Mouse (Mus musculus) lung, embryonic 14.5 days (tissue): ENCODE results near the gene Kng1. TPM values are rescaled to one million over a fixed set of nuclear protein-coding genes. Genes with fewer than 3 reads are reported as not detected.

Experiments
- ATAC-seq: fragments of 200-750 bp; cut with Nextera tagmentation; 2 replicates; pipeline ENCODE4 v1.8.0; 2017; ENCODE audit warnings: mild to moderate bottlenecking, moderate TSS enrichment, moderate library complexity; ENCODE audit not compliant: insufficient read depth
- DNase-seq: peaks from one replicate; pipeline ENCODE4 v3.0.0-alpha.2; 2015
- H3K27ac ChIP-seq: fragments of 300-500 bp; sonication (generic); 2 replicates; pipeline ENCODE4 v1.5.1; 2014; ENCODE audit warnings: low read depth, mild to moderate bottlenecking, moderate library complexity
- H3K27me3 ChIP-seq: fragments of 300-500 bp; sonication (generic); 2 replicates; pipeline ENCODE4 v1.6.1; 2014; ENCODE audit warnings: low read length, control low read depth; ENCODE audit not compliant: insufficient read depth
- H3K36me3 ChIP-seq: fragments of 300-500 bp; sonication (generic); 2 replicates; pipeline ENCODE4 v1.6.1; 2014; ENCODE audit warnings: control low read depth; ENCODE audit not compliant: insufficient read depth
- H3K4me1 ChIP-seq: fragments of 300-500 bp; sonication (generic); 2 replicates; pipeline ENCODE4 v1.6.1; 2014; ENCODE audit warnings: antibody characterized with exemption, control low read depth; ENCODE audit not compliant: insufficient read depth
- H3K4me2 ChIP-seq: fragments of 300-500 bp; sonication (generic); 2 replicates; pipeline ENCODE4 v1.6.1; 2014; ENCODE audit warnings: mild to moderate bottlenecking
- H3K4me3 ChIP-seq: fragments of 300-500 bp; sonication (generic); 2 replicates; pipeline ENCODE4 v1.5.1; 2014; ENCODE audit warnings: low read depth, low read length
- H3K9ac ChIP-seq: fragments of 300-500 bp; sonication (generic); 2 replicates; pipeline ENCODE4 v1.6.1; 2014
- H3K9me3 ChIP-seq: fragments of 300-500 bp; sonication (generic); 2 replicates; pipeline ENCODE4 v1.6.1; 2016; ENCODE audit warnings: low read depth, low read length, control low read depth
- CTCF ChIP-seq: IDR thresholded peaks from 2 replicates; pipeline ENCODE4 v1.5.1; 2016; ENCODE audit warnings: antibody characterized with exemption, low read depth
- WGBS: fragments of 180-500 bp; shearing (Covaris S2); extraction: QIAGEN DNeasy Blood & Tissue Kit; methylation state at CpG from one replicate; pipeline ENCODE4 v1.1.7; 2014; 5-methylcytosine and 5-hydroxymethylcytosine counted together
- polyA plus RNA-seq: library from polyadenylated mRNA; unstranded; fragments of >200 nt; fragmentation: Nextera tagmentation; extraction: Ambion mirVana; gene quantifications from 2 replicates; pipeline ENCODE4 v1.2.1, GENCODE M21; 2014

Gene Kng1
- polyA plus RNA-seq, 1 experiment from 2014 or later, result 0.32 TPM

DNA sequence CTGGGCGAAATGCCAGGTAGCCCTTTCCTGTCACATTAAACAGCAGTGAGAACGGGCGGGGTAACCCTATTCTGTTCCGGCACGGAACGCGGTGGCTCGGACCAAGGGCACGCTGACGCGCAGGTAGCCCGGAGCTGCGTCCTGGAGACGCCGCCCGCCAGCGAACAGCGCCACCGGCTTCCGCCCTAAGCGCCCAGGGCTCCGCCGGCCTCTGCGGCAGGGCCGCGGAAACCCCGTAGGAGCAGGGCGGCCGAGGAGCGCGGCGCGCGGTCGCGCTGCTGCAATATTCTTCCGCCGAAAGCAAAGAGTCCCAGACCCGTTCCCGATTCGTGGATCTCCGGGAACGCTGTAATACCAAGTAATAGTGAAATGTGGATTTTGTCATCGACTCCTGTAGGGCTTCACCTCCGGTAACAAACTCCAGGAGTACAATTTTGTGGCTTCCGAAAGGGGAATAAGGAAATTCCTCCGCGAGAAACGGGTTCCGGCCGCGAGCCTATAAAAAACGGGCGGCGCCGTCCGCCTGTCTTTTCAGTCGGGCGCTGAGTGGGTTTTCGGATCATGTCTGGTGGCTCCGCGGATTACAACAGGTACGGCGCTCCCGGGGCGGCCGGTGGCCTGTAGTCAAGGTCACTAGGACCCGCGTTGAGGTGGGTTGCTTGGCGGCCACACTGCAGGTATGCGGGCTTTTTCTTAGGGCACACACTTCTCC lies 49.7 kb downstream of the Kng1 start, which contains the start of gene Eif4a2:
TSS of gene Eif4a2 (plus strand) at position 214 of the 712 bp plus-strand sequence.
- Histone ChIP-seq H3K9me3 (no peaks in the 10 kb centered on the region), H3K4me1 (peaks cover 5% of the 10 kb centered on the region; the same call in 1 of the 2 replicates), H3K36me3 (peaks cover 43% of the 10 kb centered on the region)

DNA sequence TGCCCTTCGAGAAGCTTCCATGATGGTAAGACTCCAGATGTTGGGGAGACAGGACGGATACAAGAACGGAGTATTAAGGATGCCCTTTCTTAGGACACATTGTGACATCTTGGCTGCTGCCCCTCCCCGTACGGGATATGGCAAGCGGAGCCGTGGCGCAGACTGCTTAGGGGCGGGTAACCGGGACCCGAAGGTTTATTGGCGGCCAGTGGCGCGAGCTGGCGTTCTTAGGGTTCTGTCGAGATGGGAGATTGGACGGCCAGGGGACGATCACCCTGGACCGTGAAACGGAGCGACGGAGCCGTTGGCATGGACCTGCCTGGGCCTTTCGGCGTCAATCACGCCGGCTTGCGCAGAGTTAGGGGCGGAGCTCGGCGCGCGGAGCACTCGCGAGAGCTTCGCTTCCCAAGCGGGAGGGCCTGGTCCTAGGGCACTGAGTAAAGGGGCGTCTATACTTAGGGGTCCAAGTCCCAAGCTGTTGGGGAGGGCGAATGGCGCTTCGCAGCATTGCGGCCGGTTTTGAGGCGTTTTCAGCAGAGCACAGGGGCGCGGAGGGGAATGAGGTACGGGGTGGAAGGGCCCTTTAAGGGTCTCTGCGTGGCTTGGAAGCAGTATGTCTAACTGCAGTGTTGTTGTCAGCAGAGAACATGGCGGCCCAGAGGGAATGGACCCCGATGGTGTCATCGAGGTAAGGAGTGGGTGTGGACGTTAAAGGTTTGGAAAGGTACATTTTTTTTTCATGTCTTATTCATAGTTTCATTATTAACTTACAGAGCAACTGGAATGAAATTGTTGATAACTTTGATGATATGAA lies 50.5 kb downstream of the Kng1 start:
- H3K27ac ChIP-seq, result peak overlapping the region; percentile 99
- no peak for TF ChIP-seq CTCF
- H3K4me1 ChIP-seq, result peaks cover 5% of the 10 kb centered on the region; the same call in 1 of the 2 replicates
- H3K9ac ChIP-seq, result peak overlapping the region; percentile 100
- H3K9me3 ChIP-seq, result no peaks in the 10 kb centered on the region
- H3K27me3 ChIP-seq, result no peaks in the 10 kb centered on the region
- DNase-seq, result peak; percentile 91
- peak overlapping the region; percentile 97 for H3K4me2 ChIP-seq
- H3K36me3 ChIP-seq, result peaks cover 51% of the 10 kb centered on the region
- WGBS, result under 1% methylated on average over 52 of the region's 52 CpGs
- H3K4me3 ChIP-seq, result peak overlapping the region; percentile 99
- peak; percentile 78 for ATAC-seq

More for the DNA sequence above, 49.7 kb downstream of the Kng1 start, which contains the start of gene Eif4a2:
- no peak; the same call in 1 of the 2 replicates for TF ChIP-seq CTCF
- WGBS, result under 1% methylated on average over 71 of the region's 71 CpGs
- H3K27ac ChIP-seq, result peak within 1 kb of the TSS; percentile 99
- H3K9ac ChIP-seq, result peak within 1 kb of the TSS; percentile 100
- H3K27me3 ChIP-seq, result no peaks in the 10 kb centered on the region
- ATAC-seq (peak; percentile 88), DNase-seq (peak; percentile 95)
- peak within 1 kb of the TSS; percentile 97 for H3K4me2 ChIP-seq
- peak within 1 kb of the TSS; percentile 99 for H3K4me3 ChIP-seq

DNA sequence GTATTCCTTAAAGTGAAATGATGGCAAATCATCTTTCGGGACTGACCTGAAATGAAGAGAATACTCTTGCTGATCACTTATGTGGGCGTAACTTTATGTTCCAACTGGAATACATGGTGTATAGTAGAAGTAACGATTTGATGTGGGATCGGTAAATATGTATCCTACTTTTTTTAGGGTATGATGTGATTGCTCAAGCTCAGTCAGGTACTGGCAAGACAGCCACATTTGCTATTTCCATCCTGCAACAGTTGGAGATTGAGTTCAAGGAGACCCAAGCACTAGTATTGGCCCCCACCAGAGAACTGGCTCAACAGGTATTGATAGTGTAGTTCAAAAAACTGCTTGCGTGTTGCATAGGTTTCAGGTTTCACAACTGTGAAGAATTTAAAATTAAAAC lies 51.3 kb downstream of the Kng1 start:
- H3K4me2 ChIP-seq, result peak overlapping the region; percentile 97
- H3K9ac ChIP-seq, result peak overlapping the region; percentile 100
- H3K4me1 ChIP-seq, result peaks cover 5% of the 10 kb centered on the region; the same call in 1 of the 2 replicates
- no peaks in the 10 kb centered on the region for H3K27me3 ChIP-seq
- peak overlapping the region; percentile 99 for H3K27ac ChIP-seq
- H3K9me3 ChIP-seq, result no peaks in the 10 kb centered on the region
- DNase-seq (no peak), ATAC-seq (no peak)
- peaks cover 54% of the 10 kb centered on the region for H3K36me3 ChIP-seq
- 2% methylated on average over 5 of the region's 5 CpGs for WGBS
- H3K4me3 ChIP-seq, result peak overlapping the region; percentile 99
- no peak for TF ChIP-seq CTCF

DNA sequence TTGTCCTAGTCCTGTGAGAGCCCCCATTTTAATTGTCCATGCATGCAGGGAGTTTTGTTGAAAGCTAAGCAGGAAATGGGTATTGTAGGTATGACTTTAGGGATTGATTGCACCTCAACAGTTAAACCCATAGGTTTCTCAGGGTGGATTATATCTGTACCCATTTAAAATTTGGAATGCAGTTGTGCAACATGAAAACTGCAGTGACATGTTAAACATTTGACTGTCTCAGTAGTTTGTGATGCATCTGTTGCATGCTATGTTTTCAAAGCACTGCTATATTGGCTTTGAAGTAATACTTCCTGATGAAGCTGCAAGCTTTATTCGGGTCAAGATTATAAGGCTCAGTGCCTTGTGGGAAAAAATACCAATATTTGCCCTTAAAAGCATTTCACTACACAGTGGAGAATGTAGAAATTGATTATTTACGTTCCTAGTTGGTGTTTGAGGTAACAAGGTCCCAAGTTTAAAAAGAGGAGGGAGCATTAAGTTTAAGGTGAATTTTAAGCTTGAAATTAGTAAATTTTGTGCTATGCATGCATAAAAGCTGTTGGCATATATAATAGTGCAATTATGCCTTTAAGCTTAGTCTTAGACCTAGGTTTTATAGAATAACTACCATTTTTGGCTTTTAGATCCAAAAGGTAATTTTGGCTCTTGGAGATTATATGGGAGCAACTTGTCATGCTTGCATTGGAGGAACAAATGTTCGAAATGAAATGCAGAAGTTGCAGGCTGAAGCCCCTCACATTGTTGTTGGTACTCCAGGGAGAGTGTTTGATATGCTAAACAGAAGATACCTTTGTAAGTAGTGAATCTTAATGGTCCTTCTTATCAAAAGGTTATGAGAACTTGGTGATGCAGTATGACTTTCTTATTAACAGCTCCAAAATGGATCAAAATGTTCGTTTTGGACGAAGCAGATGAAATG lies 52.0 kb downstream of the Kng1 start:
- WGBS, result 41% methylated on average over 5 of the region's 5 CpGs

DNA sequence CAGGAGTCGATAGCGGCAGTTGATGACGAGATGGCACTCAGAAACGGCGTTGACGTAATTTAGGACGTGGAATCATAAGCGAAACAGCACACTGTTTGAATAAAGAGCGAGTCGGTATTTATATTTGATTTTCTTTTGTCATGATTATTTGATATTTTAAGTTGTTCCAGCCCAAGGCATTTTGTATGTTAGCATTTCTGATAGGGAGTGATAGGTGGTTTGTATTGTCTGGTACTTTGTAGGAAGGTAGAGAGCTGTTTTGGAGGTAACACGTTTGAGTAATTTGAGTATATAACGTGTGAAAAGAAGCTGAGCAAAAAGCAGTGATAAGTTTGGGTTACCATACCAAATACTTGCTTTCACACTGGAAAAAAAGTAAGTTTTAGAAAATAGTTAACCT lies 54.7 kb downstream of the Kng1 start:
- Histone ChIP-seq H3K9me3 (no peaks in the 10 kb centered on the region), H3K4me2 (no peak overlapping the region; the same call in 1 of the 2 replicates), H3K4me1 (peaks cover 5% of the 10 kb centered on the region; the same call in 1 of the 2 replicates), H3K36me3 (peaks cover 81% of the 10 kb centered on the region), H3K27ac (no peak overlapping the region), H3K4me3 (no peak overlapping the region), H3K9ac (no peak overlapping the region), H3K27me3 (no peaks in the 10 kb centered on the region)
- ATAC-seq (no peak), DNase-seq (no peak)
- TF ChIP-seq CTCF, result no peak
- WGBS, result 70% methylated on average over 12 of the region's 12 CpGs

More for the DNA sequence above, 52.0 kb downstream of the Kng1 start:
- H3K4me1 ChIP-seq, result peaks cover 5% of the 10 kb centered on the region; the same call in 1 of the 2 replicates
- H3K36me3 ChIP-seq, result peaks cover 61% of the 10 kb centered on the region
- no peaks in the 10 kb centered on the region for H3K9me3 ChIP-seq
- peak overlapping the region; percentile 99 for H3K4me3 ChIP-seq
- no peak for ATAC-seq
- no peak for TF ChIP-seq CTCF
- peak overlapping the region; percentile 99 for H3K27ac ChIP-seq
- no peaks in the 10 kb centered on the region for H3K27me3 ChIP-seq
- H3K4me2 ChIP-seq, result peak overlapping the region; percentile 97
- DNase-seq, result no peak
- peak overlapping the region; percentile 100 for H3K9ac ChIP-seq

DNA sequence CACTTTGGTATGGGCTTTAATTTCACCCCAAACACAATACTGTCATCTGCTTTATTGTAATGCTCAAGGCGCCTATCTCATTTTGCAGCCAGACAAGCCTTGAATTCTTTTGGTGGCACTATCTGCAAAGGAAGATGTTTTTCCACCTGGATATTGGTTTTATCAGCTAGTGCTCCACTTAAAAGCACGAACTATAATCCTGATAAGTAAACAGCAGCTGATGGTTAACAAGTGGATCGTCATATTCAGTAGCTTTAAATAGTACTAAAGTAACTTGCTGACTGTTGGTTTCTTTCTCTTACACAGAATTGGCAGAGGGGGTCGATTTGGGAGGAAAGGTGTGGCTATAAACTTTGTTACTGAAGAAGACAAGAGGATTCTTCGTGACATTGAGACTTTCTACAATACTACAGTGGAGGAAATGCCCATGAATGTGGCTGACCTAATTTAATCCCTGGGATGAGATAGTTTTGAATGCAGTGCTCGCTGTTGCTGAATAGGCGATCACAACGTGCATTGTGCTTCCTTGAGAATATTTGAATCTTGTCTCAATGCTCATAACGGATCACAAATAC lies 55.3 kb downstream of the Kng1 start:
- Histone ChIP-seq H3K36me3 (peaks cover 83% of the 10 kb centered on the region), H3K9me3 (no peaks in the 10 kb centered on the region), H3K4me1 (peaks cover 5% of the 10 kb centered on the region; the same call in 1 of the 2 replicates), H3K9ac (no peak overlapping the region), H3K27ac (no peak overlapping the region), H3K4me3 (no peak overlapping the region), H3K4me2 (peak overlapping the region; percentile 15; the same call in 1 of the 2 replicates), H3K27me3 (no peaks in the 10 kb centered on the region)
- ATAC-seq, result no peak
- WGBS, result 45% methylated on average over 9 of the region's 9 CpGs
- no peak for DNase-seq
- TF ChIP-seq CTCF, result no peak
